Mouse (Mus musculus): ENCODE measurements around the gene Etl4. TPM values are rescaled to one million over a fixed set of nuclear protein-coding genes. Genes with fewer than 3 reads are reported as not detected.
A peak's percentile ranks its signal among the peaks of the same experiment; 100 is the strongest.

Gene Etl4
- total and polyA plus RNA-seq, 2 experiments from 2014 or later: 6.4 to 14.8 TPM

GRCm38 (mm10) chr2:20541261-20541660 lies 631.7 kb downstream of the Etl4 start:
- Histone ChIP-seq H3K9me3 (ENCODE audit: low read length) (no peaks in the 10 kb centered on the region), H3K36me3 (ENCODE audit: insufficient read depth, low read length) (no peaks in the 10 kb centered on the region), H3K4me3 (ENCODE audit: low read length) (no peak overlapping the region), H3K9ac (replicated peaks; ENCODE audit: low read length) (no peak overlapping the region), H3K4me1 (ENCODE audit: insufficient read depth, low read length) (no peaks in the 10 kb centered on the region), H3K27me3 (ENCODE audit: insufficient read depth, low read length) (no peaks in the 10 kb centered on the region), H3K4me2 (ENCODE audit: low read depth, low read length) (no peak overlapping the region), H3K27ac (no peak overlapping the region)
- no peak for DNase-seq (ENCODE audit: low spot score)
- no peak for TF ChIP-seq CTCF (IDR thresholded peaks at IDR 0.05; ENCODE audit: low read depth)
- no peak for ATAC-seq

DNA sequence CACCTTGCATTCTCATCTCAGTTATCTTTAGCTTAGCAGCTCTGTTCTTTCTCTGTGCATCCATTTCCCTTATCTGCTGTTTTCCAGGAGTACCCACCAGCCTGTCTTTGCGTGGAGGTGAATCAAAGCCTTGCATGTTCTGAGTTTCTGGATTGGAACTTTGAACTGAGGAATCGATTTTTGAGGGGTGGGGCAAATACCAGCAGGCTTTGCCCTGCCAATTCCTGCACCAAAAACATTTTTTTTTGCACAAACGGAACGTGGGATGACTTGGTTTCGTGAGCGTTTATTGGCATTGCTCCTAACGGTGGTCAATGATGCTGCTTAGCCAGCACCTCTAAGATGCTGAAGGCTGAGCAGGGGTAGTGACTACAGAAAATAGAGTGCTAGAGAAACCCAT lies 632.7 kb downstream of the Etl4 start:
- H3K36me3 ChIP-seq (ENCODE audit: insufficient read depth, low read length): no peaks in the 10 kb centered on the region
- no peak overlapping the region for H3K9ac ChIP-seq (replicated peaks; ENCODE audit: low read length)
- no peak for DNase-seq (ENCODE audit: low spot score)
- H3K9me3 ChIP-seq (ENCODE audit: low read length): no peaks in the 10 kb centered on the region
- no peak for ATAC-seq
- no peak overlapping the region for H3K27ac ChIP-seq
- H3K4me3 ChIP-seq (ENCODE audit: low read length): no peak overlapping the region
- H3K4me2 ChIP-seq (ENCODE audit: low read depth, low read length): no peak overlapping the region
- no peaks in the 10 kb centered on the region for H3K27me3 ChIP-seq (ENCODE audit: insufficient read depth, low read length)
- 82% methylated on average over 7 of the region's 7 CpGs for WGBS
- peaks cover 6% of the 10 kb centered on the region; the same call in 1 of the 2 replicates for H3K4me1 ChIP-seq (ENCODE audit: insufficient read depth, low read length)
- TF ChIP-seq CTCF (IDR thresholded peaks at IDR 0.05; ENCODE audit: low read depth): no peak

DNA sequence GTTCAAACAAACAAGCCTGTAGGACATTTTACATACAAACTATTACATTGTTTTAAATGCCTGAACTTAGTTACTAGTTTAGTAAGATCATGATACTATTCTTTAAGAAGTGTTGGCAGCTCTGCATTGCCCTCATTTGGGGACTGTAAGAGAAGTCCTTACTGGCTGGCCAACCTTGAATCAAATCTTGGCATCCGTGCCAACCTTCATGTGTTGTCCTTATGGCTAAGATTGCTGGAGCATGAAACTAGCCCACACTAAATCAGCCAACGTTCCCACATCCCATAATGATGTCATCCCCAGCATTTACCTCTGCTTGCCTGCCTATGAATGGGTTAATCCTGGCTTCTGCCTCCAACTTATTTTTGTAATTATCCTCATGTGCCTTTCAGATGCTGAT lies 636.0 kb downstream of the Etl4 start:
- H3K4me2 ChIP-seq (ENCODE audit: low read depth, low read length): no peak overlapping the region
- H3K9me3 ChIP-seq (ENCODE audit: low read length): no peaks in the 10 kb centered on the region
- ATAC-seq (no peak), DNase-seq (ENCODE audit: low spot score) (peak; percentile 33)
- no peak overlapping the region for H3K9ac ChIP-seq (replicated peaks; ENCODE audit: low read length)
- H3K4me1 ChIP-seq (ENCODE audit: insufficient read depth, low read length): peaks cover 8% of the 10 kb centered on the region; the same call in 1 of the 2 replicates
- H3K27ac ChIP-seq: no peak overlapping the region
- no peaks in the 10 kb centered on the region for H3K27me3 ChIP-seq (ENCODE audit: insufficient read depth, low read length)
- WGBS: 42% methylated on average over 2 of the region's 2 CpGs
- H3K36me3 ChIP-seq (ENCODE audit: insufficient read depth, low read length): no peaks in the 10 kb centered on the region
- TF ChIP-seq CTCF (IDR thresholded peaks at IDR 0.05; ENCODE audit: low read depth): no peak
- no peak overlapping the region for H3K4me3 ChIP-seq (ENCODE audit: low read length)

DNA sequence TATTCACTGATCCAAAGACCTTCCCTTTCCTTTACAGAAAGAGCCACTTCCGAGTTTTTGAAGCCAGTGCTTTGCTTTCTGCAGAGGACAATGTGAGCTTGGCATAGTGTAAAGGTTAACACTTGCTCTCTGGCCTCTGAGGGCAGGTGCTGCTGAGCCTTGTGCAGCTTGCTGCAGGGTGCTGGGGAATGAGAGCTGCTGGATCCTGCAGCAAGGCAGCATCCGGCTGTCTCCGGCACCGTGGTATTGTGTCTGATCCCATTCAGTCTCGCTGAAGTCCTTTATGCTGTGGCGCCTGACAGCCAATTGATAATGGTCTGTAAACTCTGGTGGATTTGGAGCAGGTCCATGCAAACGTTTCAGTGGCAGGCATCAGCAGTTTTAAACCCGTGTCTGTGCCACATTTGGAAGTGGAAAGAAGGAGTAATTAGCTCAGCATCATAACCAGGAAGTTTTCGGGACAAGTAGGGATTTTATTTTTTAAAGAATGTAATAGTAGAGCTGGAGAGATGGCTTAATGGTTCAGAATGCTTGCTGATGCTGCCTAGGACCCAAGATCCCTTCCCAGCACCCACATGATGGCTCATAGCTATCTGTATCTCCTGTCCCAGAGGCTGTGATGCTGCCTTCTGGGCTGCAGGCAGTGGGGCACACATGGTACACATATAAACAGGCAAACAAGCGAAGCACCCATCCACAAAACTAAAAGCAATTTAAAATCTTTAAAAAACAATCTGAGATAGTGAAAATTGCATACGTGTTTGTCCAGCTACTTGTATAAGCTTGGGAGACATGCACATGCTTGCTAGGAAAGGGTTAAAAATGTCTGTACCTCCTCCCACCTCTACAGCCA lies 637.1 kb downstream of the Etl4 start:
- Histone ChIP-seq H3K36me3 (ENCODE audit: insufficient read depth, low read length) (no peaks in the 10 kb centered on the region), H3K4me1 (ENCODE audit: insufficient read depth, low read length) (peaks cover 8% of the 10 kb centered on the region; the same call in 1 of the 2 replicates), H3K4me2 (ENCODE audit: low read depth, low read length) (peak overlapping the region; percentile 52), H3K4me3 (ENCODE audit: low read length) (peak overlapping the region; percentile 16), H3K9me3 (ENCODE audit: low read length) (no peaks in the 10 kb centered on the region), H3K27me3 (ENCODE audit: insufficient read depth, low read length) (no peaks in the 10 kb centered on the region), H3K9ac (replicated peaks; ENCODE audit: low read length) (no peak overlapping the region), H3K27ac (no peak overlapping the region; the same call in 1 of the 2 replicates)
- WGBS: 12% methylated on average over 11 of the region's 11 CpGs
- DNase-seq (ENCODE audit: low spot score) (peak; percentile 20), ATAC-seq (peak; percentile 72)
- no peak for TF ChIP-seq CTCF (IDR thresholded peaks at IDR 0.05; ENCODE audit: low read depth)

DNA sequence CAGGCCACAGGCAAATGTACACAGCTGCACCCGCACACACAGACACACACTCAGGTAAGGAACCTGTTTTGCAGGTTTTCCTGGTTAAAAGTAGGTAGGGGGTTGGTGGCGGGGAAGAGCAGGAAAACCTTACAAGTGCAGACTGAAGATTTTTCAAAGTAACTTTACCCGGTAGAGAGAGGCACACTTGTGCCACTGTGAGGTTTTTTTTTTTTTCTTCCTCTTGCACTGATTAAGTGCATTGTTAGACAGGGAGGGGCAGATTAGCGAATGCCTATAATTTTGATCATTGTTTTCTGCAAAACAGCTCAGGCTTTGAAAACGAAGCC lies 637.7 kb downstream of the Etl4 start:
- ATAC-seq (peak; percentile 35; the same call in 1 of the 2 replicates), DNase-seq (ENCODE audit: low spot score) (no peak)
- H3K9ac ChIP-seq (replicated peaks; ENCODE audit: low read length): no peak overlapping the region
- WGBS: 12% methylated on average over 5 of the region's 5 CpGs
- no peak overlapping the region for H3K27ac ChIP-seq
- no peaks in the 10 kb centered on the region for H3K36me3 ChIP-seq (ENCODE audit: insufficient read depth, low read length)
- H3K9me3 ChIP-seq (ENCODE audit: low read length): no peaks in the 10 kb centered on the region
- no peak for TF ChIP-seq CTCF (IDR thresholded peaks at IDR 0.05; ENCODE audit: low read depth)
- peaks cover 8% of the 10 kb centered on the region; the same call in 1 of the 2 replicates for H3K4me1 ChIP-seq (ENCODE audit: insufficient read depth, low read length)
- peak overlapping the region; percentile 16 for H3K4me3 ChIP-seq (ENCODE audit: low read length)
- H3K27me3 ChIP-seq (ENCODE audit: insufficient read depth, low read length): no peaks in the 10 kb centered on the region
- peak overlapping the region; percentile 52 for H3K4me2 ChIP-seq (ENCODE audit: low read depth, low read length)

- Histone ChIP-seq H3K27me3 (ENCODE audit: insufficient read depth, low read length) (no peaks in the 10 kb centered on the region), H3K27ac (no peak overlapping the region), H3K9me3 (ENCODE audit: low read length) (no peaks in the 10 kb centered on the region), H3K4me1 (ENCODE audit: insufficient read depth, low read length) (peaks cover 8% of the 10 kb centered on the region; the same call in 1 of the 2 replicates), H3K36me3 (ENCODE audit: insufficient read depth, low read length) (no peaks in the 10 kb centered on the region), H3K4me2 (ENCODE audit: low read depth, low read length) (peak overlapping the region; percentile 52), H3K4me3 (ENCODE audit: low read length) (peak overlapping the region; percentile 16), H3K9ac (replicated peaks; ENCODE audit: low read length) (no peak overlapping the region)
- ATAC-seq (0 out of 2 replicates have a peak, but pooled peaks have one; percentile 16), DNase-seq (ENCODE audit: low spot score) (peak; percentile 35)
- 20% methylated on average over 18 of the region's 18 CpGs for whole genome bisulfite sequencing
- no peak for TF ChIP-seq CTCF (IDR thresholded peaks at IDR 0.05; ENCODE audit: low read depth)
Measured at GRCm38 (mm10) chr2:20547686-20548624, 638.4 kb downstream of the Etl4 start.
